Mouse (Mus musculus): ENCODE results near the gene Tom1l2.

DNA sequence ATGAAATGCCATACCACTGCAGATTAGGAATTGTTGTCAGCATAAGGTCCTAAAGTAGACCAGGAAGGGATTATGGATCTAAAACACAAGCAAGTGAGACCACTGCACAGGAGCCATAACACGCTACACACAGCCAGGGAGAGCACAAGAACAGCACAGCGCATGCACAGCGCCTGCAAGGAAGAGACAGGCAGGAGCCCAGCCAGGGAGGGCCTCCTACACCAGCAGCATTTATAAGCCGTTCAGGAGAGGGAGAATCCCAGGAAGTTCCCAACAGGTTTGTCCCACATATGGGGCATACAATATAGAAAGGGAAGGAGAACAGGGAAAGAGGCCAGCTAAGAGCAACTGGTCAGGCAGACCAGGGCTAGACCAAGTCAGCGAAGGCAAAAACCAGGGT, 19.2 kb downstream of the Tom1l2 start:
- TF ChIP-seq TAL1 (IDR thresholded peaks at IDR 0.05; ENCODE audit: low read length) (no peak), GATA1 (IDR thresholded peaks at IDR 0.05; ENCODE audit: low read length) (no peak)
